Mouse (Mus musculus) heart, postnatal 0 days (tissue): ENCODE data around the gene Rbck1.

Experiments
- CTCF ChIP-seq: IDR thresholded peaks from 2 replicates; pipeline ENCODE4 v1.5.1; 2016; ENCODE audit warnings: antibody characterized with exemption, control low read depth, low read depth
- EP300 ChIP-seq: IDR thresholded peaks from 2 replicates; pipeline ENCODE4 v1.6.1; 2016; ENCODE audit warnings: antibody characterized with exemption, low read depth

GRCm38 (mm10) chr2:152326654-152327053 lies 5.8 kb downstream of the Rbck1 start:
- TF ChIP-seq CTCF = no peak
- no peak for TF ChIP-seq EP300
